Mouse (Mus musculus): ENCODE results near the gene Mios.

DNA sequence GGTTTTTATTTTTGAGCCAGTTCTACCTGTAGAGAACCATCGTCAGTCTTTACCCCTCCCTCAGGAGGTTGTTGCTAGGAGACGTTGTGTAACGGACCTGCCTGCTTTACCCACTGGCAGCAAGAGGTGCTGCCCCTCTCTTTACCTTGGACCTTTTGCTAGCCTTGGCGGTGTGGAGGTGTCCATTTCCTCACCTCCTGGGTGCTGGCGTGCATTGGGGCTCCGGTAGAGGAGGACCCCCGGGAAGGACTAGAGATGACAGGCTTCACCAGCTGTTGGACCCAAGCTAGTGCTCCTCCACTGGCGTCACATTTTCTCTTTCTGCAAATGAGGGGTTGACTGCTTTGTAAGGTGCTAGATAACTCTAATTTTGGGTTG lies 50.6 kb downstream of the Mios start:
- TF ChIP-seq POLR2A (IDR thresholded peaks at IDR 0.05; ENCODE audit: insufficient read depth, low read length) (no peak), CTCF (IDR thresholded peaks at IDR 0.05; ENCODE audit: low read depth, low read length) (no peak), EP300 (IDR thresholded peaks at IDR 0.05; ENCODE audit: insufficient read depth, low read depth, low read length) (no peak)

Data from ES-Bruce4 (cell line).